Mouse (Mus musculus) megakaryocyte, adult 5-6 weeks (primary cell): Measurements from ENCODE around the gene 1810062G17Rik. TPM values are rescaled to one million over a fixed set of nuclear protein-coding genes. Genes with fewer than 3 reads are reported as not detected.

Experiments used
- ATAC-seq: 2 replicates; pipeline ENCODE4 v1.8.0; 2016; ENCODE audit warnings: mild to moderate bottlenecking, inconsistent platforms; ENCODE audit not compliant: poor library complexity, severe bottlenecking
- total RNA-seq, 2 experiments: library from RNA; stranded (forward) in 1 of 2; stranded (reverse) in 1 of 2; fragments of 153-499, 151-499 nt in 1 of 2; fragments of 221-1000, 200-1000 nt in 1 of 2; gene quantifications; 2 replicates each; pipeline versions ENCODE4 v1.2.3 to v1.2.4; 2015 to 2017

1810062G17Rik gene
- total RNA-seq (2015) (0.25 and 0.36 TPM in 2 replicates), total RNA-seq (2017) (0.53 TPM in 1 of 2 replicates, not detected in the other)

DNA sequence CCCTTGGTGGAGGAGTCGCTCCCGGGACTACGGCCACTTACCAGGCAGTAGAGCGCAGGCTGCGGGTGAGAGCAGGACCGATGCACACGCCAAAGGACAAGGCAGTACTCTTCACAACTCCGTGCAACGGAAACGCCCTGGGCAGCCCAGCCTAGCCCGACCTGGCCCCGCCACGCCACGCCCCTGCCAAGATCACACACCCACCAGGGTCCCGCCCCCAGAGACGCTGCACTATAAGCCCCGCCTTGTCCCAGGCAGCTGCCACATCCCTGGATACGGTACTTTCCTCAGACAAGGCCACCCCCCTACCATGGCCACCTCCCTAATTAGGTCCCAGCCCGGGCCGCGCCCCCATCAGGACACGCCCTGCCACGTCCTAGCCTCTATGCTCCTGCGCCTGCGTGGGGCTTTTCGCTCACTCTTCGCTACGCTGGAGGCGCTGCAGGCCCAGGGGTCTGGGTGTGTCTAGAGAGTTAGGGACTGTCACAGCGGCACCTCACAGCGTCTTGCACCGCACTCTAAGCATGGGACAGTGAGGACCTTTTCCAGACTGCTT lies at the start of gene 1810062G17Rik, which contains the start of gene Anxa5:
TSS of gene 1810062G17Rik (plus strand) at position 406 of the 556 bp plus-strand sequence.
TSS of gene Anxa5 (minus strand) at position 363 of the 556 bp plus-strand sequence.
- peak; percentile 90 for ATAC-seq

DNA sequence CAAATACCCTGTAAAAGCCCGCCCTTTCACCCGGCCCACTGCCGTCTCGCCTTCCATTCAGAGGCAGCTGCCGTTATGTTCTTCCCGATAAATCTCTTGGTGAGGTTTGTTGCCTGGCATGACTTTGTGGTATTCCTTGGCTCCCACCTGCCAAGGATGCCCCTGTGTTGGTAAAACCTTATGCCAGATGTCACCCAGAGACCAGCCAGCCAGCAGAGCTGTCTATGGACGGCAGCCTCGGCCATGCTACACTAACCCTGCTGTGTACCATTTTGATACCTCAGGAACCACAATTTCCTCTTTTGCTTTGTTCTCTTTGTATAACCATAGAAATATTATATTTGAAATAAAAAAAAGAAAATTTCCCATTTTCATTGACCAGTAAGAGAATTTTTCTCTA lies 48.4 kb upstream of the 1810062G17Rik start:
- ATAC-seq: no peak

DNA sequence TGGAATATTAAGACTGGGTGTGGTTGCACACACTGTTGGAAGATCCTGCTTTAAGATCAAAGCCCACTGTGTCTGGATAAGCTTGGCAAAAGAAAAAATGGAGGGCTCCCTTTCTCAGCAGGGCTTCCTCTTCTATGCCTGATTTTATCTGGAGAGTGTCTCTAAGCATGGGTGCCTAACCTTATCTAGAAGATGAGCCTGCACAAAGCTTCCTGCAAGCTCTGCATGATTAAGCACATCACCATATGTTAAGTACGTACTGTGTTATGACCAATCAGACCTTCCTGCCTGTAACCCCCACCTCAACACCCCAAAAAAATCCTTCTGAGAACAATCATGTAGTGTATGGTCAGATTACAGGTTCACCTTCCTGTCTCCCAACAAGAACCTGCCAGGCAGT lies 45.4 kb upstream of the 1810062G17Rik start:
- no peak for ATAC-seq

DNA sequence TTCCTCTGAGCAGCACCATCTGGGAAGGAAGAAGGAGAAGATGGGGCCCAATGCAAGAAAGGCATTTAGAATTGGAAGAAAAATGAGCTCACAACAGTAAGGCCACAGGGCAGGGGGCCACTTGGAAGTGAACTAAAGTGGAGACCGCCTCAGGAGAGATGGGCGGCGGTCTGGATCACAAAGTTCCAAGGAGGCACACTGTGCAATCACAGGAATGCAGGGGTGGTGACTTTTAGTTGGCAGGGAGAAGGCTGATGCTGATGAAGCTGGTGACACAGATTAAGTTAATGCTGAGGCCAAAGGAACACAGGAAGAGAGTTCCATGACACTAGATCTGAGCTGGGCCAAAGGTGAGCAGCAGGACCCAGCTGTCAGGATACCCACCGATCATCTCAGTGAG lies 35.5 kb upstream of the 1810062G17Rik start:
- ATAC-seq: no peak

DNA sequence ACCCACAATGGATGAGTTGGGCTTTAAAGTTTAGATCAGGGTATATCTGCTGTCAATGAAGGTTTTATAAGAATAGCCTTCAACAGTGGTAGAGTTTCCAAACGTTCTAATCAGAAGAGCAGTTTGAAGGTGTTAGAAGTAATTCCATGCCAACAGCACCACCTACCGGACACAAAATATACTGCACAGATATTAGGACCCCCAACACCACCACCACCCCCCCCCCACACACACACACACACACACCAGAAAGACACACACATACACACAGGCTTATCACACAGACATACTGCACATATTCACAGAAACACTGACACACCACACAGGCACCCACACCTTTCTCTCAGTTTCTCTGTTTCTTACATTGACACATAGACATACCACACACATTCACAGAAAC lies 33.3 kb upstream of the 1810062G17Rik start:
- peak; percentile 43 for ATAC-seq

DNA sequence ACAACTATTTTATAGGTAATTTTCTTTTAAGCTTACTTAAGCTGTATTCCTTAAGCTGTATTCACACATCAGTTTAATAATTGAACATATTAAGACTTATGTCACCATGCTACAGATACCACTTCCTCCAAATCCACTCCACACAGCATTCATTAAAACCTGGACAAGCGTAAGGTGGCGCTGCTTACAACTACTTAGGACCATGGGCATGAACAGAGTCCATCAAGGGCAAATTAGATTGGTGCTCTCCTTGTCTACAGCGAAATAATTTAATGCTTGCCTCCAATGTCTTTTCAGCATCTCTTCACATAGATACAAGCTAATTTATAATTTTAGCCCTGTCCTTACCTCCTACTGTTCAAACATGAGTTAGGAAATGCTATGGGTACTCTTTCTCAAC lies 29.7 kb upstream of the 1810062G17Rik start:
- ATAC-seq: no peak

DNA sequence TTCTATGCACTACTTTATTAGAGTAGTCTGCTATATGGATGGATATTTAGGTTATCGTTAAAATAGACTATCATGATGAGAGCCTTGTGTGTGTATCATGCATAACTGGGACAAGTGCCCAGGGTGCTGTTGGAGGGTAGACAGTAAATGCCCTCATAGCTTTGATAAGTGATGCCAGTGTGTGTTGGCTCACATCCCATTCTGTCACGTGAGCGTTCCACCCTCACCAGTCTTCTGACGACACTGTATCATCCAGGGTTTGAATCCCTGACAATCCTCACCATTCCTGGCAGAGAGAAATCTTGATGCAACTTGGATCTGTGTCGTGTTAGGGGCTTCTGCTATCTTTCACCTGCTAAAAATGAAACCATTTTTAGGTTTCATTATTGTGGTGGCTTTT lies 29.2 kb upstream of the 1810062G17Rik start:
- no peak; the same call in 1 of the 2 replicates for ATAC-seq

DNA sequence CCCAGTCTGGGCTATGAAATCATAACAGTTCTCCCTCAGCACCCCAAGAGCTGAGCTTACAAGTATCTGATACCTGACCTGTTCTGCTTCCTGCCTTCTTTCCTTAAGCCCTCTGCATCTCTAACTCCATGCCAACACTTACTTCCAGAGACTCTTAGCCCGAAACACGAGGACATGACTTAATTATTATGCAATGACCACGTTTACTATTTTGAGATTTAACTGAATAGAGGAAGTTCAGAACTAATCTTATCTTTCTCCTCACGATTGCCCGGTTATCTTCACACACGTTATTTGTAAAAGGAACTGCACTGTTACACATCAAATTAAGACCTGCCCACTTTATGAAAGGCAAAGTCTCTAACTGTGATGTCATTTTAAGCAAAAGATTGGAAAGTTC lies 28.8 kb upstream of the 1810062G17Rik start:
- peak; percentile 71 for ATAC-seq

DNA sequence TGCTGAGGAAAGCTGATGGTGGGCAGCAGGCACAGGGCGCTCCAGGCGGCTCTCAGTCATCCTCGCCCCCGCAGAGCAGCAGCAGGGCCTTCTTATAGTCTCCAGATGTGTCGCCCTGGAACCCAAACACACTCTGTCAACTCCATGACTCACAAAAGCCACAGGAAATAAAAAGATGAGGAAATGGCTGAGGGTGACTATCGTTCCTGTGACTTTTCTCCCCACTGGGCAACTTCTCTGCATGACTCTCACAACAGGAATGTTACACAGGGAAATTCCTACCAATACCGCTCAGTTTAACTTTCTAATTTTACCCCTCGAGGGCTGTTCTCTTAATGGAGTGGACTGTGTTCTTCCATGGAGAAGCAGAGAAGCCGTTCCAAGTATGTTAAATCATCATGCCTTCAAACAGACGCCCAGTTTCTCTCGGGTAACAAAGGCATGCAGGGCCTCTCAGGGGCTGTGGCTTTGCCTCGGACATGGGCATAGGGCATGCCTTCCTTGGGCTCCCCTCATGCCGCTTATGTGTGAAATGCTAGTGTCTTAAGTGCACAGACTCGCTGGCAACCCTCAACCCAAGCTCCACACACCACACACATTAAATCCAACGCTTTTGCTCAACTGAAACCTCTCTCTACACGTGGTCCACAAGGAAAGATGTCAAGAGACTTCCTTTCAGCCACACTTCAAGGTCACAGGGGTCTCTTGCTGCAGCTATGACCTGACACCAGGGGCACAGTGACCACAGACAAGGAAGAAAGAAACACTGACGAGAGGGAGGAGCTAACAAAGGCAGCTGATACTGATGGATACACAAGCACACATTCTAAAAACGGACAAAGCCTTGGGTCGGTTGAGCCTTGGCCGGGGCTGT lies 26.2 kb upstream of the 1810062G17Rik start:
- peak; percentile 33; the same call in 1 of the 2 replicates for ATAC-seq

DNA sequence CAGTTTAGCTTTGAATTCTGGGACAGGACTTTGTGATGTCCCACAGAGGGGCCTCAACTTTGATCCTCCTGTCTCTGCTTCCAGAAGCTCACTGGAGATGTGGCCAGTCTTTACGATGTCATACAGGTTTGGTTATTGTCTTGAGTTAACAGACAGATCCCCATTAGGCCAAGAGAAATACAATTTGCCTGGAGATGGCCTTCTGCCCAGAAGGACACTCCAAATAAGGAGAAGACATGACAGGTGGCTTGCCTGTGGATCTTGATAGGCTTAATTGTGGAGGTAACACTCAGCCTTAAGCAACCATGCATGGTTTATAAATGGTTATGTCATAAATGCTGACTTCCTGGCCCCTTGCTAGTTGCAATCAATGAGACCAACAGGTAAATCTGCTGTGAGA lies 23.2 kb upstream of the 1810062G17Rik start:
- no peak for ATAC-seq

DNA sequence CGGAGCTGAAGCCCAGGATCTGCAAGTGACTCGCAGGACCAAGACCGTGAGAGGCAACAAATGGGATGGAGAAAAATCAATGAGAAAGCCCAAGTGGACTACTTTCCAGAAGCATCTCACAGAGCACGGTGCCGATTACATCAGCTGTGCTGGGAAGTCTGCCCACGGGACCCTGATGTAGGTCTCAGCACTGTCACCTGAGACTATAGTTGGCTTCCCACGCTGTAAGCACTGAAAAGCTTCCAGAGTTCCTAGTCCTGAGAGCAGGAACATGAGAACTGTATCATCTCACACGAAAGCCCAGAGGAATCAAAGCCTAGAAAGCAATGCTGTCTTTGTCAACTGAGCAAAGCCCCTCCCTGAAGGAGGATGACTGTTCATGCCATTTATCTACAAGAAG lies 20.6 kb upstream of the 1810062G17Rik start:
- no peak for ATAC-seq

DNA sequence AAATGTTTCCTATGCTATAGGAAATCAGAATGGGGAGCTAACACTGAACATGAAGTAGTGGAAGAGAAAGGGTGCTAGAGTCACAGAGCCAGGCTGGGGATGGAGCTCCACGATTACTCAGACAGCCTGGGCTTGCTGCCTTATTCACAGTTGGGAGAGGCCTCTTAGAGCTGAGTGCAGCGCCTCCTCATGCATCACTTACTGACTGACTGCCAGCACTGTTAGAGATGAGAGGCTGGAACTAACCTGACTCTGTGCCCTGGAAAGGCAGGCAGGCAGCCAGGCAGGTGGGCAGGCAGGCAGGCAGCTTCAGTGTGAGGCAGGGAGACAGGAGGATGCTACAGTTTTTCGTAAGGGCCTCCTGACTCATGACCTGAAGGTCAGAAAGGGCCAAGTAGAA lies 20.2 kb upstream of the 1810062G17Rik start:
- ATAC-seq: no peak

DNA sequence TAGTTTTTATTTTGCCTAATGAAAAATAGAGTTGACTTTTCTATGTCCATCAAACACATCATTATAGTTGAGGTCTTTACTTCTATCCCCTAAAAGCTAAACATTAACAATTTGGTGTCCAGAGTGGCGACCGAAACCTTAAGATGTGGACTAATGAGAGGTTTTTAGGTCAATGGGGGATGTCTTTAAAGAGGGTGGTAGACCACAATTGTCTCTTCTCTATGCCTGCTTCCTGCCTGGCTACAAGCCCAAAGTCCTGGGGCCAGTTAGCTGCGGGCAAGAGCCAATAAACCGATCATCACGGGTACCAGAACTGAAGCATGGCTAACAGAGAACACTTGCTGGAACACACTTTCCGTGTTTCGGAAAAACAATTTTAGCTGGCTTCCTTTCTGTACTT lies 15.0 kb upstream of the 1810062G17Rik start:
- no peak for ATAC-seq

DNA sequence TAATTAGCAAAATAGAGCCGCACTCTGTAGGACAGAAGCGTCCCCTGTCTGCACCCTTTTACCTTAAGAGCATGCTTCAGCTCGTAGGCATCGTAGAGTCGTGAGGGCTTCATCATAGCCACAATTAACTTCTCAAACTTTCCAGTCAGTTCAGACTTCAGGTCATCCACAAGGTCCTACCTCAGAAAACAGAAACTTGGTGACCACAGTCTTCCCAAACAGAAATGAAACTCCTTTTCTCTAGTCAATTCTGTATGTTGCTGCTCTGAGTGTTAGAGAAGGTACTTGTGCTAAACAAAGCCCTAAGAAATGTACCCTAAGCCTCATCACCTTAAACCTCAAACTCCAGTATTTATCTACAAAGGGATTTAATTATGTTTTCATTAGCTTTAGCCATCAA lies 13.9 kb upstream of the 1810062G17Rik start:
- ATAC-seq: no peak

DNA sequence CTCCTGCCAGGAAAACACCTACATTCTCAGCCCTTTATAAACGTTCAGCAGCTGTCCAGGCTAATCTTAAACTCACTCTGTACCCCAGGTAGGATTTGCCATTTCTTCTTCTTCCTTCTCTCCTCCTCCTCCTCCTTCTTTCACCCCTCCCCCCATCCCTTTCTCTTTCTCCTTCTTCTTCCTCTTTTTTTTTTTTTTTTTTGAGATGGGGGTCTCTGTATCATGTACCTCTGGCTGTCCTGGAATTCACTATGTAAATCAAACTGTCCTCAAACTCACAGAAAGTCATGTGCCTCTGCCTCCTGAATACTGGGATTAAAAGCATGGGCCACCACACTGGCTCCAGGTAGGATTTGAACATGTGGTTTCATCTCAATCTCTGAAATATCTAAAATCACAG lies 13.4 kb upstream of the 1810062G17Rik start:
- no peak for ATAC-seq

DNA sequence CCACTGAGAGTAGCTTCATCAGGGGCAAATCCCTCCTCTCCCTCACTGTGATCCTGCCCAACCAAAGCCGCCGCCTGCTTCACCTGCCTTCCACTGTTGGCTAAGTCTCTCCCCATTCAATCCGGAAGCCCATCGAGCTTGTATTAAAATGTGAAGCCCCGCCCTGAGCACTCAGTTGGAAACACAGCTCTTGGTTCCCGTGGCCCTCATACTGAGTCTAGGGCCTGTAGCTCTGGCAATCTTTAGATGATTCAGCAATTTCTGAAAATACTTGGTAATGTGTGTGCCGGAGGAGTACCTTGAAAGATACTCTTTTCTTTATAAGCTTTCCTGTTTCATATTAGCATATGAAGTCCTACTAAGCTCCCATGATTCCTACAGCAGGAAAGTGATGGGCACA lies 10.2 kb upstream of the 1810062G17Rik start:
- ATAC-seq: no peak

DNA sequence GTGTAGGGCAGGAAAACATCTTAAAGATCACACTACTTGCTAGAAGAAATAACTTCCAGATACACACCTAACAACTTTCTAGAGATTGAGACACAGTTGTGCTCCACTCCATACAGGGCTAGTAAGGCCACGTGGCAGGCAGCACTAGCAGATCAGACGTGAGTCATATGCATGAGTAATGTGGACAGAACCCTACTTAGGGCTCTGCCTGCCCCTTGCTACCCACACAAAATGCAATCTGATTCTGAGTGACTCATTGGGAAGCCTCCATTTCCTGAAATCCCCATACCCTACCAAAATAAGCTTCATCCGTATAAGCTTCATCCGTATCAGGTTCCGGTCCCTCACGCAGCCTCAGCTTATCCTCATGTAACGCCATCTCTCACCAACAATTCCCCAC lies 8.1 kb upstream of the 1810062G17Rik start:
- no peak for ATAC-seq

DNA sequence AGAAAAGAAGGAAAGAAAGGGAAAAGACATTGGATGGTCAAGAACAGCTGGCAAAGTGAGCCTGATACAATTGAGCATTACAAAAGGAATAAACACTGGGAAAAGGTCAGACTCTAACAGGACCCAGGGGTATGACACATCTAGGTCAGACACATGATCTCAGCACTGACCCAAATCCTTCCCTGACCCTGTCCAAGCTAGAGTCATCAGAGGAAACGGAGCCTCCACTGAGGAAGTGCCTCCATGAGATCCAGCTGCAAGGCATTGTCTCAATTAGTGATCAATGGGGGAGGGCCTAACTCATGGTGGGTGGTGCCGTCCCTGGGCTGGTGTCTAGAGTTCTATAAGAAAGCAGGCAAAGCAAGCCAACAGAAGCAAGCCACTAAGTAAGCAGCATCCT lies 6.9 kb upstream of the 1810062G17Rik start:
- ATAC-seq: no peak

DNA sequence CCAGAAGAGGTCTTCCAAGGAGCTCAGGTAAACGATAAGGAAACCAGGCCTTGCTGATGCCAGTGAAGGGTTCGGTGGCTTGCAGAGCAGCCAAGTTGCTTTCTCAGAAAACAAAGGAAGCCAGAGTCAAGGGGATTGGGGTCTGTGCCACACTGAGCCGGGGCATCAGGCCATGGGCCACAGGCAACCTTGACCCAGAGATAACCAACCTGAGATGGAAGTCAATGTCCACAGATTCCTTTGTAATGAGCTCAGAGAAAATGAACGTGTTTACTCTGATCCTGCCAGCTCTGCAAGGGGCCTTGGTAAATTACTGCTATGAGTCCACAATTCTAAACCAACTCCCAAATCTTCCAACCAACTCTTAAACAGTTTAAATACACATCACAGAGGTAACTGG lies 3.9 kb upstream of the 1810062G17Rik start:
- ATAC-seq: no peak

DNA sequence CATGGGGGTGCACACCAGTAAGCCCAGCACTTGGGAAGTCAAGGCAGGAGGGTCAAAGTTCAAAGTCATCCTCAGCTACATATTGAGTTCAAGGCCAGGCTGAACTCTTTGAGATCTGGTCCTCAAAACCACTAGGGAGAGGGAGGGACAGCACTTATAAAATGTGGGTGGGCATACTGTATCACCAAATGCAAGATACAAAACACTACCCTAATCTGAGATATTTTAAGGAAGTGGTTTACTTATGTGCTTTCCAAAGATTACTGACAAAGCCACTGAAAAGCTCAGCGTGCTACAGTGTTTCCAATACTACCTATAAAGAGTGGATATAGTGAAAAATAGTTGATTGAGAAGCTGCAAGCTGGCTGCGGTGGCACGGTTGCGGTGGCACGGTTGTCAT lies 2.5 kb upstream of the 1810062G17Rik start:
- ATAC-seq: no peak

DNA sequence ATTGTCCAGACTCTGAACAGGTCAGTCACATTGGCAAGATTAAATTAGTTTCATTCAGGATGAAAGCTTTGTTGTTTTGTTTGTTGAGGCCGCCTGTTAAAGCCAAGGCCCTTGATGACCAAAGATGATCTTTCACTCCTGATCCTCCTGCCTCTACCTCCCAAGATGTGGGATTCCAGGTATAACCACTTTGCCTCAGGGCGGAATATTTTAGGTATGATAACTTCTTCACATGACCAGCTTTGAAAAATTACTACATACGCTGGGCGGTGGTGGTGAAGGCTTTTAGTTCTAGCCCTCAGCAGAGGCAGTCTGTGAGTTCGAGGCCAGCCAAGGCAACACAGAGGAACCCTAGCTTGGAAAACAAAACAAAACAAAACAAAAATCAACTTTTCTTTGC lies 1.3 kb upstream of the 1810062G17Rik start:
- no peak for ATAC-seq

DNA sequence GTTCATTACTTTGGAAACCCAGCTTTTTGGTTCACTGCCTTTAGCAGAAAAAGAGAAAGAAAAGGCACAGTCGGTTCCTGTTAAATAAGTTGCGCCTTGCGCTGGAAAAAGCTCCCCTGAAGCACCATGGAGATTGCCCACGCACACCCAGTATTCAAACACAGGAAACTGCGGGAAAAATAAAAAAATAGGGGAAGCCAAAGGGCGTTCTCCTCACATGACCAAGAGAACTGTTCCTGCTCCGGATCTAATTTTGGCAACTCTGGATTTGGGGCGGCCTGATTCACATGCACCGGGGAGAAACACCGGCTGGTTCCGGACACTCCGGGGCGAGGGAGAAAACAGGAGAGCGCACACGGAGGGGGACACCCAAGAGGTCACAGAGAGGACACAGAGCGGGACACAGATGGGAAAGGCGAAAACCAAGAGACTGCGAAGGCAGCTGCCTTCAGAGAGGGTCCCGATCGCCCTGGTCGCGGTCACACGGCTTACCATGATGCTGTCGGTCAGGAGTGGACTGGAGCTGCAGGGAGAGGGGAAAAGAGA lies 726 bp upstream of the 1810062G17Rik start:
- ATAC-seq: peak; percentile 41
